Mouse (Mus musculus) kidney, adult 2 months (tissue): ENCODE results near the gene Vegfa. TPM values are rescaled to one million over a fixed set of nuclear protein-coding genes. Genes with fewer than 3 reads are reported as not detected.

Source experiments
- DNase-seq: peaks from one replicate; pipeline ENCODE4 v3.0.0; 2021
- H3K27ac ChIP-seq: fragments of 200-500 bp; 2 replicates; pipeline ENCODE4 v1.5.1; 2012; ENCODE audit warnings: low read depth, low read length, control low read depth, inconsistent platforms; ENCODE audit not compliant: insufficient read depth
- H3K27me3 ChIP-seq: fragments of 200-500 bp; replicated peaks from 2 replicates; pipeline ENCODE4 v1.6.1; 2012; ENCODE audit warnings: mild to moderate bottlenecking, moderate library complexity, low read length, inconsistent platforms; ENCODE audit not compliant: control insufficient read depth, insufficient read depth
- H3K36me3 ChIP-seq: fragments of 200-500 bp; 2 replicates; pipeline ENCODE4 v1.6.1; 2012; ENCODE audit warnings: mild to moderate bottlenecking, moderate library complexity, low read length, inconsistent platforms; ENCODE audit not compliant: control insufficient read depth, insufficient read depth
- H3K4me1 ChIP-seq: fragments of 200-500 bp; 2 replicates; pipeline ENCODE4 v1.6.1; 2011; ENCODE audit warnings: low read length; ENCODE audit not compliant: control insufficient read depth, insufficient read depth
- H3K4me3 ChIP-seq: fragments of 200-500 bp; 2 replicates; pipeline ENCODE4 v1.5.1; 2011; ENCODE audit warnings: mild to moderate bottlenecking, low read depth, low read length, control low read depth; ENCODE audit not compliant: insufficient read depth
- CTCF ChIP-seq: fragments of 200-500 bp; conservative IDR thresholded peaks from 2 replicates; pipeline ENCODE4 v1.5.1; 2011; ENCODE audit warnings: low read depth, mild to moderate bottlenecking, control low read depth, low read length, moderate library complexity, mixed read lengths; ENCODE audit not compliant: insufficient read depth, insufficient read length
- POLR2A ChIP-seq: fragments of 200-500 bp; IDR thresholded peaks from one replicate; pipeline ENCODE4 v1.6.1; 2011; ENCODE audit warnings: low read depth, low read length, control low read depth
- whole genome bisulfite sequencing: fragments of 180-500 bp; shearing (Covaris S2); methylation state at CpG from one replicate; pipeline ENCODE4 v1.1.7; 2018; 5-methylcytosine and 5-hydroxymethylcytosine counted together
- polyA plus RNA-seq: library from polyadenylated mRNA; depleted of rRNA; stranded (reverse); fragments of >200 nt; gene quantifications from 2 replicates; pipeline ENCODE4 v1.2.3, GENCODE M21; 2012

Gene Vegfa
- polyA plus RNA-seq, 1 experiment, result 336 TPM

DNA sequence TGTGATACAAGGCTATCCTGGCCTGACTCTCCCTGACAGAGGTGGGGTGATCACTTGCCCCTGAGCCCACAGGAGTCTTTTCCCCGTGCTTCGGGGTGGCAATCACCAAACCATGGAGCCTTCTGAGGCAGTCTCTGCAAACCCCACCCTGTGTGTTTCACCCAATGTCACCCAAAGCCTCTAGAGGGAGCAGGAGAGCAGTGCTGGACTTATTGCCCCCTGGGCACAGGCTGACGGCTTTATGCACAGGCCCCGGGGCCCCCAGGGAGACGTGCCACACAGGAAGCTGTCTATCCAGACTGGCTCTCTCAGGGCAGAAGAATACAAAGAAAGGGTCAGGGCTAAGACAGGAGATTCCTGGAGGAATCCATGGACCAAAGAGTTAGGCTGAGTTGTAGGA lies 9.1 kb upstream of the Vegfa start:
- TF ChIP-seq CTCF, result peak; percentile 81
- TF ChIP-seq POLR2A, result no peak
- no peaks in the 10 kb centered on the region for H3K4me1 ChIP-seq

DNA sequence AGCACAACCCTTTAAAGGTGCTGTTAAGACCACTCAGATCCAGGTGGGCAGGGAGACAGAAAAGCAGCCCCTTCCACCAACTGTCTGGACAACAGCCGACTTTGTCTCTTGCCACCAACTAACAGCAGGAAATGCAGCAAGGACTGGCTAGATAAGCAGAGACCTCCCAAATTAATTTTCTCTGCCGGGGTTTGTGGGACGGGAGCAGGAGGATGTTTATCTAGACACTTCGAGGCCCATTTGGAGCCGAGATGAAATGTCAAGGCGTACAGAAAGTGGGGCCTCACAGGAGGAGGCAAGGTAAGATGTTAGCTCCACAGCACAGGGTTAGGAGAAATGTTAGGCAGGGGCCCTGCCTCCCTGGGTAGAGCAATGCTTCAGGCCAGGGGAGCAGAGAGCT lies 8.4 kb upstream of the Vegfa start:
- 47% methylated on average over 6 of the region's 6 CpGs for WGBS
- no peak overlapping the region for H3K4me3 ChIP-seq
- no peak for DNase-seq
- no peak overlapping the region for H3K27ac ChIP-seq
- TF ChIP-seq CTCF, result no peak
- TF ChIP-seq POLR2A, result no peak
- H3K36me3 ChIP-seq, result no peaks in the 10 kb centered on the region
- no peaks in the 10 kb centered on the region for H3K27me3 ChIP-seq
- no peaks in the 10 kb centered on the region for H3K4me1 ChIP-seq

More for the DNA sequence above, 9.1 kb upstream of the Vegfa start:
- Histone ChIP-seq H3K27me3 (no peaks in the 10 kb centered on the region), H3K27ac (no peak overlapping the region), H3K4me3 (no peak overlapping the region), H3K36me3 (no peaks in the 10 kb centered on the region)
- DNase-seq, result peak; percentile 48
- 41% methylated on average over 5 of the region's 5 CpGs for WGBS

DNA sequence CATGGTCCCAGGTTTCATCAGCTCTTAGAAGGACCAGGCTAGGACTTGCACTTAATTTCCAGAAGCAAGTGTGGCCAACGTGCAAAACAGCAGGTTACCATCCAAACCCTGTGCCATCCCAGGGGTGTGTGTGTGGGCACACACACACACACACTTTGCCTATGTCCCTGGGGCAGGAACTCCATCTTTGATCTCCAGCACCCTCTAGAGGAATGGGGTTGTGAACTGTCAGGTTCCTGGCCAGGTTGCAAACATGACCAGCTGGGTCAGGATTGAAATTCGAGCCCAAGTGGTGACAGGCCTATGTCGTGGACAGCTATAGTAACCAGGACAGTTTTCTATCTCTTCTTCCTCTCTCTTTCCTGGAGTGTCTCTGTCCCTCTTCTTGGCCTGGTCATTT lies 6.7 kb upstream of the Vegfa start:
- WGBS, result 51% methylated on average over 3 of the region's 3 CpGs
- peak; percentile 62 for TF ChIP-seq CTCF
- TF ChIP-seq POLR2A, result no peak
- no peaks in the 10 kb centered on the region for H3K27me3 ChIP-seq
- H3K27ac ChIP-seq, result no peak overlapping the region
- DNase-seq, result no peak
- no peaks in the 10 kb centered on the region for H3K4me1 ChIP-seq
- H3K4me3 ChIP-seq, result no peak overlapping the region
- H3K36me3 ChIP-seq, result no peaks in the 10 kb centered on the region

DNA sequence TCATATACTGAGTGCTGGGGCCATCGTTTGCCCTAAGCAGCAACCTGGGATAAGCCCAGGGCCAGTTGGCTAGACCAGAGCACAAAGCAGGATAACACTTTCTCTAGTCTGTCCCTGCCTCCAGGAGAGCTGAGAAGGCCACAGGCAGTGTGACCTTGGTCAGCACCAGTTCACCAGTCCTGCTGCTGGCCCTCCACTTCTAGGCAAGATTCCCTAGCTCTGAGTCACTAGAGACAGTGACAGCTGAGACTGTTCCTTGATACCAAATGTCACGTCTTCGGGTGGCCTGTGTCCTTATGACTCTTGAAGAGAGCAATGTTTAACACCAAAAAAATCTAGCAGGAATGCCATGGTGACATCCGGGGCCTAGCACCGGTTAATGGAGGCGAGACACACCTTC lies 4.2 kb upstream of the Vegfa start:
- DNase-seq, result no peak

DNA sequence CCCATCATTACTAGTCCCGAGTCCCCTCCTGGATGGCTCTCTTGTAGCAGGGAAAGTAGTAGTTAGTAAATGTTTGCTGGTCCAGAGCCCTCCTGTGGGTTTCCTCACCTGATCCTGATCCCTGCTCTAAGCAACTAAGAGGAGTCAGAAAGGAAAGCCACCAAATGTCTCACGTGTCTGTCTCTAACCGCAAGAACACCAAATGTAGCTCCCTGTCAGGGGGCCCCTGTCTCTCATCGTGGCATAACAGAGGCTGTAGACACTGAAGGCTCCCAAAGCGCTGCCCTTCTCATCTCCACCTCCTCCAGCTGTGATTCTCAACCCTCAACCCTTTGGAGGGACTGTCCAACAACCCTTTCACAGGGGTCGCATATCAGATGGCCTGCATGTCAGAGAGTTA lies 1.9 kb upstream of the Vegfa start:
- 74% methylated on average over 6 of the region's 6 CpGs for WGBS
- no peak for TF ChIP-seq CTCF
- no peak for TF ChIP-seq POLR2A
- DNase-seq, result no peak

More for the DNA sequence above, 4.2 kb upstream of the Vegfa start:
- Histone ChIP-seq H3K4me3 (no peak overlapping the region), H3K4me1 (no peaks in the 10 kb centered on the region), H3K27me3 (no peaks in the 10 kb centered on the region), H3K36me3 (no peaks in the 10 kb centered on the region), H3K27ac (no peak overlapping the region)
- WGBS, result 79% methylated on average over 6 of the region's 6 CpGs
- TF ChIP-seq POLR2A (no peak), CTCF (no peak)

DNA sequence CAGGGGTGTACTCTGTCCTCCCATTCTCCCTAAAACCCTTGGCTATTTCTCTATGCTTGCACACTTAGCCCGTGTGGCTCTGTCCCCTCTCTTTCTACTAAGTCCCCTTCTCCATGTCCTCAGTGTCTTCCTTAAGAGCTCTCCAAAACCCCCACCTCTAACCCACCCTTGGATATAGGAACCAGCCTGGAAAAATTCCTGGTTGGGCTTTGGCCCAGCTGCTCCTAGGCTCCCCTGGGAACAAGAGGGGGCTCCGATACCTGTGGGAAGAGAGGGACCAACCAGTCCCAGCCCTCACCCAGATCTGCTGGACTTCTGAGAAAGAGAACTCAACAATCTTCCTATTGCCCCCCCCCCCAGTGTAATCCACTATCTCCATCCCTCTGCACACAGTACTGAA lies 1.4 kb upstream of the Vegfa start:
- Histone ChIP-seq H3K27ac (no peak overlapping the region), H3K27me3 (no peaks in the 10 kb centered on the region), H3K4me1 (no peaks in the 10 kb centered on the region), H3K36me3 (no peaks in the 10 kb centered on the region), H3K4me3 (no peak overlapping the region)
- WGBS, result 33% methylated on average over 2 of the region's 2 CpGs
- DNase-seq, result no peak
- TF ChIP-seq CTCF (no peak), POLR2A (no peak)

More for the DNA sequence above, 1.9 kb upstream of the Vegfa start:
- H3K27me3 ChIP-seq, result no peaks in the 10 kb centered on the region
- no peaks in the 10 kb centered on the region for H3K4me1 ChIP-seq
- H3K4me3 ChIP-seq, result no peak overlapping the region
- H3K27ac ChIP-seq, result no peak overlapping the region
- no peaks in the 10 kb centered on the region for H3K36me3 ChIP-seq

DNA sequence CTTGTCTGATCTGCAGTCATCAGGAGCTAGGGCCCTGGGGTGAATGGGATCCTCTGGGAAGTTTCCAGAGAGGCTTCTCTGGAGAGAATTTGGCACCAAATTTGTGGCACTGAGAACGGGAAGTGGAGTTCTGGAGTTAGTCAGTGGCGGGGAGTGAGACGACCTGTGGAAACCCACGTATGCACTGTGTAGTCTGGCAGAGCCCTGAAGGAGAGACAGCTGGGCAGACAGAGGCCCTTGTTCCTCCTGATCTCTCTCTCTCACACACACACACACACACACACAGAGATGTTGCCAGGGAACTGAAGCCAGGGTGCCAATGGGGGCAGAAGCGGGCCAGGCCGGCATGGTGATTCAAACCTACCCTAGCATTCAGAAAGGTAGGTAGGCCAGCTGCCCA lies 953 bp upstream of the Vegfa start:
- Histone ChIP-seq H3K36me3 (no peaks in the 10 kb centered on the region), H3K4me3 (no peak overlapping the region), H3K27ac (no peak overlapping the region), H3K27me3 (no peaks in the 10 kb centered on the region), H3K4me1 (no peaks in the 10 kb centered on the region)
- no peak for DNase-seq
- WGBS, result 55% methylated on average over 6 of the region's 6 CpGs
- no peak for TF ChIP-seq POLR2A
- no peak for TF ChIP-seq CTCF
